Mouse (Mus musculus): ENCODE measurements around the gene Dusp7. TPM values are rescaled to one million over a fixed set of nuclear protein-coding genes. Genes with fewer than 3 reads are reported as not detected.

The Dusp7 gene
- polyA plus RNA-seq, 1 experiment: 0.19 TPM

DNA sequence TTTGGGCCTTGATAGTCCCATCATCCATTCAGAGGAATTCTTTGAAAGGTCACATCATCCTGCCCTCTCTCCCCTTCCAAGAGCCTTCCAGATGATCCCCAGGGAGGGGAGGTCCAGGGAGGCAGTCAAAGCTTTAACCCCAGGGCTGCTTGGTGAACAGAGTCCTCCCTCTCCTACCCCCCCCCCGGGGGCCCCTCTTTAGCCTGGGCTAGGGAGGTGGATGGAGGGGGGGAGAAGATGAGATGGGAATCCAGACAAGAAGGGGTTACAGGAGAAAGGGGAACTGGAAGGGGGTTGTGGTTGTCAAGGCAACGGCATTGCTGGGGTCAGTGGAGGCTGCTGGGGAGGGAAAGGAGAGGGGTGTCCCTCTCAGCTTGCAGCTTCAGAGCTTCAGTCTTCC is 52.2 kb downstream of the Dusp7 start:
- H3K4me3 ChIP-seq (replicated peaks): no peak overlapping the region
- H3K36me3 ChIP-seq (ENCODE audit: control insufficient read depth): no peaks in the 10 kb centered on the region
- no peaks in the 10 kb centered on the region for H3K9me3 ChIP-seq (ENCODE audit: control insufficient read depth, low read length)
- H3K27me3 ChIP-seq (ENCODE audit: control insufficient read depth): peaks cover 45% of the 10 kb centered on the region
- no peaks in the 10 kb centered on the region for H3K4me1 ChIP-seq (ENCODE audit: control insufficient read depth)
- TF ChIP-seq TAL1 (IDR thresholded peaks at IDR 0.05; ENCODE audit: low read length) (no peak), GATA1 (IDR thresholded peaks at IDR 0.05; ENCODE audit: low read length) (no peak)

DNA sequence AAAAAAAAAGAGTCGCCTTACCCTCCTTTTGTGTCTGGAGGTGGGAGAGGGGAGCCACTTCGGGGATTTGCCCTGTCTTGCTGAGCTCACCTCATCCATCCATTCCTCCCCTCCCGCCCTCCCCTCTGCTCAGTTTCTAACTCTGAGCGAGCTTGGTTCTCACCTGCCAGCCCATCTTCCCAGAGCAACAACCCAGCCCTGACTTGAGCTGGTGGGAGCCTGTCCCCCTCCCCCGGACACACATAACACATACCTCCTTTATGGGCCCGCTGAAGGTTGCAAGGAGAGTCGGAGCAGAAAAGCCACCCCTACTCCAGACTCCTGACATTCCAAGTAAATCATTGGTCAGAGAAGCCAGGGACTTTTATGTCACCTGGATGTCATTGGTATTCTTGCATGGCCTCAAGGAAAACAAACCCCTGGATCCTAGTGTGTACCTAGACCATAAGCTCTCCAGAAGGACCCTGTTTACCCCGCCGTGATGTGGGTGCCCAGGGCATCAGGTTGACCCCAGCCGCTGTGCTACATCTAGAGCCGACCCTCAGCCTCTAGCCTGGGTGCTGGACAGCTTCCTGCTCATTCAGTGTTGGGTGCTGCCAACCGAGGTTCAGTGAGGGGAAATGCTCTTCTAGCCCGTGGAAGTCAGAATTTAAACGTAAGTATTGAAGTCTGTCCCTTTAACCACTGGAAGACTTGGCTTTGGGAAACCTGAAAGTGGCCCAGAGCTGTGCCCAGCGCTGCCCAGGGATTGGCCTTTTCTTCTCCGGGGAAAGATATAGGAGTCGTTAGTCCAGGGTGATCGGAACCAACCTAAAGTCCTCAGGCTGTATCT is 52.8 kb downstream of the Dusp7 start:
- Histone ChIP-seq H3K4me1 (ENCODE audit: control insufficient read depth) (no peaks in the 10 kb centered on the region), H3K36me3 (ENCODE audit: control insufficient read depth) (no peaks in the 10 kb centered on the region), H3K27me3 (ENCODE audit: control insufficient read depth) (peaks cover 44% of the 10 kb centered on the region), H3K9me3 (ENCODE audit: control insufficient read depth, low read length) (no peaks in the 10 kb centered on the region), H3K4me3 (replicated peaks) (no peak overlapping the region)
- TF ChIP-seq GATA1 (IDR thresholded peaks at IDR 0.05; ENCODE audit: low read length) (no peak), TAL1 (IDR thresholded peaks at IDR 0.05; ENCODE audit: low read length) (no peak)

GRCm38 (mm10) chr9:106421865-106422160 is 53.4 kb downstream of the Dusp7 start:
- no peaks in the 10 kb centered on the region for H3K9me3 ChIP-seq (ENCODE audit: control insufficient read depth, low read length)
- peaks cover 43% of the 10 kb centered on the region for H3K27me3 ChIP-seq (ENCODE audit: control insufficient read depth)
- no peaks in the 10 kb centered on the region for H3K4me1 ChIP-seq (ENCODE audit: control insufficient read depth)
- H3K36me3 ChIP-seq (ENCODE audit: control insufficient read depth): no peaks in the 10 kb centered on the region
- TF ChIP-seq GATA1 (IDR thresholded peaks at IDR 0.05; ENCODE audit: low read length): no peak
- no peak for TF ChIP-seq TAL1 (IDR thresholded peaks at IDR 0.05; ENCODE audit: low read length)
- no peak overlapping the region for H3K4me3 ChIP-seq (replicated peaks)

Other genes starting within 250 kb of the Dusp7 start
- gene Glyctk, start 210.5 kb upstream of the Dusp7 start, polyA plus RNA-seq (2012): 0.04 and 0.07 TPM in 2 replicates
- gene Wdr82, start 197.7 kb upstream of the Dusp7 start, polyA plus RNA-seq (2012): 0.41 and 0.51 TPM in 2 replicates
- gene Ppm1m, start 168.9 kb upstream of the Dusp7 start, polyA plus RNA-seq (2012): 0.33 and 0.45 TPM in 2 replicates
- 0.48 and 0.87 TPM in 2 replicates for gene Twf2, start 165.5 kb upstream of the Dusp7 start, polyA plus RNA-seq (2012)
- 0.01 TPM in 1 of 2 replicates, not detected in the other for gene Tlr9, start 146.0 kb upstream of the Dusp7 start, polyA plus RNA-seq (2012)
- gene Alas1, start 120.0 kb upstream of the Dusp7 start, polyA plus RNA-seq (2012): 0.43 and 0.52 TPM in 2 replicates
- 1.8 and 3.7 TPM in 2 replicates for gene Poc1a, start 87.6 kb upstream of the Dusp7 start, polyA plus RNA-seq (2012)
- gene Rpl29, start 60.8 kb downstream of the Dusp7 start, polyA plus RNA-seq (2012): 2.4 and 3.8 TPM in 2 replicates
- 0.42 and 0.50 TPM in 2 replicates for gene Acy1, start 69.7 kb downstream of the Dusp7 start, polyA plus RNA-seq (2012)
- 0.07 TPM in 1 of 2 replicates, not detected in the other for gene Abhd14b, start 78.8 kb downstream of the Dusp7 start, polyA plus RNA-seq (2012)
- gene Abhd14a, start 79.0 kb downstream of the Dusp7 start, polyA plus RNA-seq (2012): 0.42 and 0.64 TPM in 2 replicates
- gene Pcbp4, start 84.7 kb downstream of the Dusp7 start, polyA plus RNA-seq (2012): 0.21 and 0.90 TPM in 2 replicates
- gene Gpr62, start 97.3 kb downstream of the Dusp7 start, polyA plus RNA-seq (2012): not detected in 2 replicates
- 9.9 and 10.7 TPM in 2 replicates for gene Rrp9, start 107.3 kb downstream of the Dusp7 start, polyA plus RNA-seq (2012)
- gene Parp3, start 108.3 kb downstream of the Dusp7 start, polyA plus RNA-seq (2012): 0.05 TPM in 1 of 2 replicates, not detected in the other
- gene Iqcf1, start 131.3 kb downstream of the Dusp7 start, polyA plus RNA-seq (2012): not detected in 2 replicates
- not detected in 2 replicates for gene Iqcf5, start 145.9 kb downstream of the Dusp7 start, polyA plus RNA-seq (2012)
- gene Iqcf3, start 193.0 kb downstream of the Dusp7 start, polyA plus RNA-seq (2012): not detected in 2 replicates
- not detected in 2 replicates for gene Iqcf4, start 202.4 kb downstream of the Dusp7 start, polyA plus RNA-seq (2012)

Measured in erythroblast, embryonic 14.5 days (primary cell).